Mouse (Mus musculus) midbrain, embryonic 15.5 days (tissue): Measurements from ENCODE around the gene Cyp4f13. TPM values are rescaled to one million over a fixed set of nuclear protein-coding genes. Genes with fewer than 3 reads are reported as not detected.
A peak's percentile ranks its signal among the peaks of the same experiment; 100 is the strongest.

Source experiments
- ATAC-seq: fragments of 200-750 bp; cut with Nextera tagmentation; replicated peaks from 2 replicates; pipeline ENCODE4 v1.8.0; 2017; ENCODE audit warnings: moderate TSS enrichment
- H3K27ac ChIP-seq: fragments of 300-500 bp; sonication (generic); 2 replicates; pipeline ENCODE4 v1.5.1; 2015; ENCODE audit warnings: mild to moderate bottlenecking, inconsistent platforms
- H3K27me3 ChIP-seq: fragments of 300-500 bp; sonication (generic); replicated peaks from 2 replicates; pipeline ENCODE4 v1.6.1; 2015; ENCODE audit warnings: inconsistent platforms
- H3K36me3 ChIP-seq: fragments of 300-500 bp; sonication (generic); replicated peaks from 2 replicates; pipeline ENCODE4 v1.6.1; 2015; ENCODE audit warnings: inconsistent platforms
- H3K4me1 ChIP-seq: fragments of 300-500 bp; sonication (generic); 2 replicates; pipeline ENCODE4 v1.6.1; 2015; ENCODE audit warnings: inconsistent platforms
- H3K4me2 ChIP-seq: fragments of 300-500 bp; sonication (generic); 2 replicates; pipeline ENCODE4 v1.6.1; 2015; ENCODE audit warnings: inconsistent platforms, mild to moderate bottlenecking, moderate library complexity
- H3K4me3 ChIP-seq: fragments of 300-500 bp; sonication (generic); 2 replicates; pipeline ENCODE4 v1.5.1; 2015; ENCODE audit warnings: mild to moderate bottlenecking, inconsistent platforms
- H3K9ac ChIP-seq: fragments of 300-500 bp; sonication (generic); 2 replicates; pipeline ENCODE4 v1.6.1; 2015; ENCODE audit warnings: mild to moderate bottlenecking, inconsistent platforms
- H3K9me3 ChIP-seq: fragments of 300-500 bp; sonication (generic); 2 replicates; pipeline ENCODE4 v1.6.1; 2016; ENCODE audit warnings: inconsistent platforms
- WGBS: fragments of 180-500 bp; shearing (Covaris S2); methylation state at CpG from one replicate; pipeline ENCODE4 v1.1.7; 2015; ENCODE audit warnings: mixed read lengths; 5-methylcytosine and 5-hydroxymethylcytosine counted together
- polyA plus RNA-seq: library from polyadenylated mRNA; unstranded; fragments of >200 nt; fragmentation: Nextera tagmentation; extraction: Ambion mirVana; gene quantifications from 2 replicates; pipeline ENCODE4 v1.2.1, GENCODE M21; 2015

Gene Cyp4f13
- 7.7 and 8.7 TPM in 2 replicates for polyA plus RNA-seq

- Histone ChIP-seq H3K9me3 (no peaks in the 10 kb centered on the region), H3K27ac (peak within 1 kb of the TSS; percentile 10), H3K4me3 (peak within 1 kb of the TSS; percentile 41), H3K4me1 (peaks cover 6% of the 10 kb centered on the region; the same call in 1 of the 2 replicates), H3K4me2 (peak within 1 kb of the TSS; percentile 56), H3K36me3 (no peaks in the 10 kb centered on the region), H3K9ac (peak within 1 kb of the TSS; percentile 34; the same call in 1 of the 2 replicates), H3K27me3 (no peaks in the 10 kb centered on the region)
- ATAC-seq, result peak; percentile 94
- WGBS, result 46% methylated on average over 12 of the region's 12 CpGs
These were observed at the start of gene Cyp4f13 for GRCm38 (mm10) chr17:32947215-32947914. Gene Cyp4f13 (minus strand): TSS chr17:32947402.

GRCm38 (mm10) chr17:32992699-32993474, 45.7 kb upstream of the Cyp4f13 start, which contains the start of gene Zfp952:
Gene Zfp952 (plus strand): TSS chr17:32993129.
- Histone ChIP-seq H3K27ac (peak within 1 kb of the TSS; percentile 84), H3K9ac (peak within 1 kb of the TSS; percentile 69), H3K27me3 (no peaks in the 10 kb centered on the region), H3K4me1 (peaks cover 18% of the 10 kb centered on the region), H3K9me3 (no peaks in the 10 kb centered on the region), H3K36me3 (peaks cover 8% of the 10 kb centered on the region; the same call in 1 of the 2 replicates), H3K4me3 (peak within 1 kb of the TSS; percentile 80), H3K4me2 (peak within 1 kb of the TSS; percentile 88)
- WGBS, result under 1% methylated on average over 21 of the region's 21 CpGs
- ATAC-seq, result peak; percentile 98

GRCm38 (mm10) chr17:32991965-32992698, 44.9 kb upstream of the Cyp4f13 start:
- 67% methylated on average over 12 of the region's 12 CpGs for WGBS
- Histone ChIP-seq H3K4me3 (peak overlapping the region; percentile 80), H3K4me2 (peak overlapping the region; percentile 88), H3K9me3 (no peaks in the 10 kb centered on the region), H3K27me3 (no peaks in the 10 kb centered on the region), H3K27ac (peak overlapping the region; percentile 84), H3K36me3 (peaks cover 8% of the 10 kb centered on the region; the same call in 1 of the 2 replicates), H3K9ac (peak overlapping the region; percentile 69; the same call in 1 of the 2 replicates), H3K4me1 (peaks cover 18% of the 10 kb centered on the region)
- no peak for ATAC-seq

GRCm38 (mm10) chr17:32986301-32986700, 39.1 kb upstream of the Cyp4f13 start:
- Histone ChIP-seq H3K36me3 (no peaks in the 10 kb centered on the region), H3K27ac (no peak overlapping the region)
- WGBS, result 75% methylated on average over 4 of the region's 4 CpGs

GRCm38 (mm10) chr17:32981361-32981760, 34.2 kb upstream of the Cyp4f13 start:
- Histone ChIP-seq H3K27me3 (no peaks in the 10 kb centered on the region), H3K9me3 (no peaks in the 10 kb centered on the region), H3K4me3 (no peak overlapping the region), H3K9ac (no peak overlapping the region), H3K27ac (no peak overlapping the region), H3K4me1 (no peaks in the 10 kb centered on the region), H3K4me2 (no peak overlapping the region), H3K36me3 (peaks cover 28% of the 10 kb centered on the region)
- ATAC-seq, result no peak
- WGBS, result 96% methylated on average over 4 of the region's 4 CpGs

More at GRCm38 (mm10) chr17:32986301-32986700, 39.1 kb upstream of the Cyp4f13 start:
- Histone ChIP-seq H3K4me3 (no peak overlapping the region), H3K9me3 (no peaks in the 10 kb centered on the region), H3K4me1 (no peaks in the 10 kb centered on the region), H3K27me3 (no peaks in the 10 kb centered on the region), H3K4me2 (no peak overlapping the region), H3K9ac (no peak overlapping the region)
- no peak for ATAC-seq

GRCm38 (mm10) chr17:32965623-32966290, 18.6 kb upstream of the Cyp4f13 start, which contains the start of gene Zfp472:
Gene Zfp472 (plus strand): TSS chr17:32965814.
- Histone ChIP-seq H3K9ac (peak within 1 kb of the TSS; percentile 34), H3K4me1 (peaks cover 18% of the 10 kb centered on the region), H3K4me2 (peak within 1 kb of the TSS; percentile 79)

GRCm38 (mm10) chr17:32965253-32965622, 18.0 kb upstream of the Cyp4f13 start:
- Histone ChIP-seq H3K4me1 (peaks cover 18% of the 10 kb centered on the region), H3K4me3 (peak overlapping the region; percentile 52), H3K9ac (peak overlapping the region; percentile 34), H3K36me3 (no peaks in the 10 kb centered on the region), H3K4me2 (peak overlapping the region; percentile 79), H3K9me3 (no peaks in the 10 kb centered on the region), H3K27ac (peak overlapping the region; percentile 26; the same call in 1 of the 2 replicates), H3K27me3 (no peaks in the 10 kb centered on the region)
- under 1% methylated on average over 14 of the region's 14 CpGs for WGBS
- peak; percentile 79 for ATAC-seq

More at GRCm38 (mm10) chr17:32965623-32966290, 18.6 kb upstream of the Cyp4f13 start, which contains the start of gene Zfp472:
- WGBS, result under 1% methylated on average over 33 of the region's 33 CpGs
- ATAC-seq, result peak; percentile 100
- Histone ChIP-seq H3K27me3 (no peaks in the 10 kb centered on the region), H3K27ac (peak within 1 kb of the TSS; percentile 45), H3K9me3 (no peaks in the 10 kb centered on the region), H3K4me3 (peak within 1 kb of the TSS; percentile 52), H3K36me3 (no peaks in the 10 kb centered on the region)

GRCm38 (mm10) chr17:32951441-32951840, 4.2 kb upstream of the Cyp4f13 start:
- H3K4me3 ChIP-seq, result no peak overlapping the region
- H3K27ac ChIP-seq, result no peak overlapping the region
- no peaks in the 10 kb centered on the region for H3K9me3 ChIP-seq
- no peak for ATAC-seq
- H3K4me2 ChIP-seq, result no peak overlapping the region
- no peaks in the 10 kb centered on the region for H3K36me3 ChIP-seq
- no peak overlapping the region for H3K9ac ChIP-seq
- no peaks in the 10 kb centered on the region for H3K27me3 ChIP-seq
- H3K4me1 ChIP-seq, result peaks cover 4% of the 10 kb centered on the region; the same call in 1 of the 2 replicates
- 33% methylated on average over 16 of the region's 16 CpGs for WGBS

- Histone ChIP-seq H3K36me3 (no peaks in the 10 kb centered on the region), H3K9me3 (no peaks in the 10 kb centered on the region), H3K4me3 (no peak overlapping the region), H3K4me2 (no peak overlapping the region), H3K27ac (no peak overlapping the region), H3K4me1 (peaks cover 6% of the 10 kb centered on the region; the same call in 1 of the 2 replicates), H3K9ac (no peak overlapping the region), H3K27me3 (no peaks in the 10 kb centered on the region)
- 84% methylated on average over 11 of the region's 11 CpGs for WGBS
- ATAC-seq, result no peak
These were observed 3.8 kb upstream of the Cyp4f13 start for GRCm38 (mm10) chr17:32951006-32951405.

GRCm38 (mm10) chr17:32950136-32950535, 2.9 kb upstream of the Cyp4f13 start:
- WGBS, result 94% methylated on average over 3 of the region's 3 CpGs
- no peaks in the 10 kb centered on the region for H3K36me3 ChIP-seq
- ATAC-seq, result no peak

GRCm38 (mm10) chr17:32946716-32947115, 486 bp downstream of the Cyp4f13 start:
- Histone ChIP-seq H3K4me2 (peak overlapping the region; percentile 56), H3K36me3 (no peaks in the 10 kb centered on the region), H3K9ac (peak overlapping the region; percentile 34; the same call in 1 of the 2 replicates), H3K27ac (peak overlapping the region; percentile 10; the same call in 1 of the 2 replicates), H3K9me3 (no peaks in the 10 kb centered on the region), H3K4me1 (peaks cover 6% of the 10 kb centered on the region; the same call in 1 of the 2 replicates), H3K27me3 (no peaks in the 10 kb centered on the region), H3K4me3 (peak overlapping the region; percentile 41)
- 65% methylated on average over 9 of the region's 9 CpGs for WGBS
- no peak for ATAC-seq

More at GRCm38 (mm10) chr17:32950136-32950535, 2.9 kb upstream of the Cyp4f13 start:
- no peaks in the 10 kb centered on the region for H3K27me3 ChIP-seq
- no peaks in the 10 kb centered on the region for H3K9me3 ChIP-seq
- H3K9ac ChIP-seq, result no peak overlapping the region
- peaks cover 6% of the 10 kb centered on the region; the same call in 1 of the 2 replicates for H3K4me1 ChIP-seq
- H3K4me3 ChIP-seq, result no peak overlapping the region
- H3K27ac ChIP-seq, result no peak overlapping the region
- H3K4me2 ChIP-seq, result no peak overlapping the region
